Mouse (Mus musculus) intestine, embryonic 14.5 days (tissue): ENCODE results near the gene Sept8. TPM values are rescaled to one million over a fixed set of nuclear protein-coding genes. Genes with fewer than 3 reads are reported as not detected.
"Not testable (repeated sequence)": the region's sequence is repeated elsewhere in the genome, so short reads cannot be mapped to it uniquely, and the experiment has no call there.

Source experiments
- ATAC-seq: fragments of 200-750 bp; cut with Nextera tagmentation; replicated peaks from 2 replicates; pipeline ENCODE4 v1.8.0; 2017; ENCODE audit warnings: low read depth, moderate number of reproducible peaks, moderate TSS enrichment, moderate library complexity; ENCODE audit not compliant: low FRiP score, low TSS enrichment
- DNase-seq: peaks from one replicate; pipeline ENCODE4 v3.0.0-alpha.2; 2018; ENCODE audit warnings: low spot score
- H3K27ac ChIP-seq: fragments of 300-500 bp; sonication (generic); 2 replicates; pipeline ENCODE4 v1.5.1; 2014; ENCODE audit warnings: low read depth, mild to moderate bottlenecking, control low read depth
- H3K27me3 ChIP-seq: fragments of 300-500 bp; sonication (generic); replicated peaks from 2 replicates; pipeline ENCODE4 v1.6.1; 2014; ENCODE audit warnings: low read length, control low read depth; ENCODE audit not compliant: control insufficient read depth, insufficient read depth
- H3K36me3 ChIP-seq: fragments of 300-500 bp; sonication (generic); 2 replicates; pipeline ENCODE4 v1.6.1; 2014; ENCODE audit warnings: low read length, control low read depth; ENCODE audit not compliant: control insufficient read depth, insufficient read depth
- H3K4me1 ChIP-seq: fragments of 300-500 bp; sonication (generic); replicated peaks from 2 replicates; pipeline ENCODE4 v1.6.1; 2014; ENCODE audit warnings: low read length, control low read depth, mixed read lengths; ENCODE audit not compliant: control insufficient read depth, insufficient read depth
- H3K4me2 ChIP-seq: fragments of 300-500 bp; sonication (generic); 2 replicates; pipeline ENCODE4 v1.6.1; 2014; ENCODE audit warnings: low read length
- H3K4me3 ChIP-seq: fragments of 300-500 bp; sonication (generic); 2 replicates; pipeline ENCODE4 v1.5.1; 2014; ENCODE audit warnings: low read depth, low read length, control low read depth, mixed read lengths
- H3K9ac ChIP-seq: fragments of 300-500 bp; sonication (generic); 2 replicates; pipeline ENCODE4 v1.6.1; 2014; ENCODE audit warnings: mild to moderate bottlenecking, low read length
- H3K9me3 ChIP-seq: fragments of 300-500 bp; sonication (generic); 2 replicates; pipeline ENCODE4 v1.6.1; 2016; ENCODE audit warnings: low read length, control low read depth; ENCODE audit not compliant: control insufficient read depth
- WGBS: fragments of 180-500 bp; shearing (Covaris S2); extraction: QIAGEN DNeasy Blood & Tissue Kit; methylation state at CpG from one replicate; pipeline ENCODE4 v1.1.7; 2014; 5-methylcytosine and 5-hydroxymethylcytosine counted together
- polyA plus RNA-seq: library from polyadenylated mRNA; unstranded; fragments of >200 nt; fragmentation: Nextera tagmentation; extraction: Ambion mirVana; gene quantifications from 2 replicates; pipeline ENCODE4 v1.2.1, GENCODE M21; 2014

Gene Sept8
- polyA plus RNA-seq, 1 experiment from 2014 or later, result 22.7 TPM

- WGBS, result 94% methylated on average over 1 of the region's 3 CpGs
- H3K36me3 ChIP-seq, H3K27me3 ChIP-seq, H3K9ac ChIP-seq, H3K9me3 ChIP-seq, H3K4me2 ChIP-seq, H3K4me1 ChIP-seq, DNase-seq, H3K4me3 ChIP-seq, ATAC-seq, H3K27ac ChIP-seq: not testable (repeated sequence)
These were observed 40.9 kb downstream of the Sept8 start for GRCm38 (mm10) chr11:53559980-53560379.

GRCm38 (mm10) chr11:53561986-53562385 lies 42.9 kb downstream of the Sept8 start:
- no peak overlapping the region for H3K27ac ChIP-seq
- ATAC-seq (no peak), DNase-seq (no peak)
- H3K36me3 ChIP-seq, result no peaks in the 10 kb centered on the region
- 73% methylated on average over 2 of the region's 2 CpGs for WGBS
- H3K9ac ChIP-seq, result no peak overlapping the region
- H3K4me2 ChIP-seq, result no peak overlapping the region
- no peaks in the 10 kb centered on the region for H3K9me3 ChIP-seq
- H3K4me3 ChIP-seq, result no peak overlapping the region
- H3K4me1 ChIP-seq, result peaks cover 4% of the 10 kb centered on the region; the same call in 1 of the 2 replicates
- H3K27me3 ChIP-seq, result no peaks in the 10 kb centered on the region

GRCm38 (mm10) chr11:53566646-53567045 lies 47.6 kb downstream of the Sept8 start:
- ATAC-seq, result no peak
- Histone ChIP-seq H3K9me3 (no peaks in the 10 kb centered on the region), H3K4me2 (peak overlapping the region; percentile 68), H3K27ac (no peak overlapping the region), H3K4me1 (peaks cover 11% of the 10 kb centered on the region; the same call in 1 of the 2 replicates), H3K36me3 (no peaks in the 10 kb centered on the region), H3K9ac (no peak overlapping the region), H3K27me3 (no peaks in the 10 kb centered on the region), H3K4me3 (peak overlapping the region; percentile 89)
- no peak for DNase-seq
- WGBS, result 78% methylated on average over 4 of the region's 4 CpGs

- 0 out of 2 replicates have a peak within 1 kb of the TSS, but pooled peaks have one; percentile 23 for H3K27ac ChIP-seq
- H3K9me3 ChIP-seq, result no peaks in the 10 kb centered on the region
- H3K4me3 ChIP-seq, result peak within 1 kb of the TSS; percentile 89
- H3K27me3 ChIP-seq, result no peaks in the 10 kb centered on the region
- peaks cover 11% of the 10 kb centered on the region; the same call in 1 of the 2 replicates for H3K4me1 ChIP-seq
- peak within 1 kb of the TSS; percentile 72 for H3K9ac ChIP-seq
- peak within 1 kb of the TSS; percentile 68 for H3K4me2 ChIP-seq
- no peaks in the 10 kb centered on the region for H3K36me3 ChIP-seq
- WGBS, result under 1% methylated on average over 68 of the region's 69 CpGs
- ATAC-seq, result peak; percentile 96
- DNase-seq, result peak; percentile 95
These were observed 48.4 kb downstream of the Sept8 start, which contains the start of gene Kif3a for GRCm38 (mm10) chr11:53567224-53568014. TSS of gene Kif3a (plus strand) at chr11:53567379.

- H3K9ac ChIP-seq, result no peak overlapping the region
- no peak overlapping the region for H3K4me2 ChIP-seq
- no peak for DNase-seq
- H3K36me3 ChIP-seq, result peaks cover 50% of the 10 kb centered on the region
- no peaks in the 10 kb centered on the region for H3K27me3 ChIP-seq
- H3K4me3 ChIP-seq, result no peak overlapping the region
- H3K4me1 ChIP-seq, result no peaks in the 10 kb centered on the region
- no peaks in the 10 kb centered on the region for H3K9me3 ChIP-seq
- no peak for ATAC-seq
- 98% methylated on average over 3 of the region's 3 CpGs for WGBS
- no peak overlapping the region for H3K27ac ChIP-seq
These were observed 61.5 kb downstream of the Sept8 start for GRCm38 (mm10) chr11:53580562-53580961.

GRCm38 (mm10) chr11:53583151-53583550 lies 64.1 kb downstream of the Sept8 start:
- no peak for DNase-seq
- H3K9ac ChIP-seq, result no peak overlapping the region
- H3K27ac ChIP-seq, result no peak overlapping the region
- H3K4me2 ChIP-seq, result no peak overlapping the region
- no peaks in the 10 kb centered on the region for H3K9me3 ChIP-seq
- no peak for ATAC-seq
- H3K4me3 ChIP-seq, result no peak overlapping the region
- H3K27me3 ChIP-seq, result no peaks in the 10 kb centered on the region
- H3K36me3 ChIP-seq, result peaks cover 66% of the 10 kb centered on the region
- no peaks in the 10 kb centered on the region for H3K4me1 ChIP-seq
- WGBS, result 83% methylated on average over 10 of the region's 10 CpGs

GRCm38 (mm10) chr11:53584849-53585248 lies 65.8 kb downstream of the Sept8 start:
- no peak for ATAC-seq
- Histone ChIP-seq H3K9ac (no peak overlapping the region), H3K27ac (no peak overlapping the region), H3K4me1 (no peaks in the 10 kb centered on the region), H3K27me3 (no peaks in the 10 kb centered on the region), H3K4me3 (no peak overlapping the region), H3K36me3 (peaks cover 70% of the 10 kb centered on the region), H3K9me3 (no peaks in the 10 kb centered on the region), H3K4me2 (no peak overlapping the region)
- 52% methylated on average over 3 of the region's 3 CpGs for WGBS
- no peak for DNase-seq

- H3K27me3 ChIP-seq, result no peaks in the 10 kb centered on the region
- H3K9ac ChIP-seq, result no peak overlapping the region
- H3K27ac ChIP-seq, result no peak overlapping the region
- ATAC-seq, result no peak
- H3K36me3 ChIP-seq, result peaks cover 64% of the 10 kb centered on the region
- no peak for DNase-seq
- WGBS, result 91% methylated on average over 6 of the region's 6 CpGs
- no peaks in the 10 kb centered on the region for H3K4me1 ChIP-seq
- no peaks in the 10 kb centered on the region for H3K9me3 ChIP-seq
- H3K4me3 ChIP-seq, result no peak overlapping the region
- H3K4me2 ChIP-seq, result no peak overlapping the region
These were observed 66.5 kb downstream of the Sept8 start for GRCm38 (mm10) chr11:53585510-53585909.

GRCm38 (mm10) chr11:53588279-53588678 lies 69.2 kb downstream of the Sept8 start:
- no peak overlapping the region for H3K9ac ChIP-seq
- H3K4me3 ChIP-seq, result no peak overlapping the region
- ATAC-seq (no peak), DNase-seq (no peak)
- H3K4me1 ChIP-seq, result no peaks in the 10 kb centered on the region
- WGBS, result 90% methylated on average over 8 of the region's 8 CpGs
- no peak overlapping the region for H3K4me2 ChIP-seq
- H3K36me3 ChIP-seq, result peaks cover 64% of the 10 kb centered on the region
- no peaks in the 10 kb centered on the region for H3K9me3 ChIP-seq
- no peak overlapping the region for H3K27ac ChIP-seq
- no peaks in the 10 kb centered on the region for H3K27me3 ChIP-seq
